Mouse (Mus musculus): ENCODE data around the gene Olfr487.
"Not testable (repeated sequence)": the region's sequence is repeated elsewhere in the genome, so short reads cannot be mapped to it uniquely, and the experiment has no call there.

Gene Olfr487

GRCm38 (mm10) chr7:108214536-108214935 is at the start of gene Olfr487:
Olfr487 (minus strand) TSS chr7:108214636.
- not testable (repeated sequence) for DNase-seq (ENCODE audit: low read depth)

DNA sequence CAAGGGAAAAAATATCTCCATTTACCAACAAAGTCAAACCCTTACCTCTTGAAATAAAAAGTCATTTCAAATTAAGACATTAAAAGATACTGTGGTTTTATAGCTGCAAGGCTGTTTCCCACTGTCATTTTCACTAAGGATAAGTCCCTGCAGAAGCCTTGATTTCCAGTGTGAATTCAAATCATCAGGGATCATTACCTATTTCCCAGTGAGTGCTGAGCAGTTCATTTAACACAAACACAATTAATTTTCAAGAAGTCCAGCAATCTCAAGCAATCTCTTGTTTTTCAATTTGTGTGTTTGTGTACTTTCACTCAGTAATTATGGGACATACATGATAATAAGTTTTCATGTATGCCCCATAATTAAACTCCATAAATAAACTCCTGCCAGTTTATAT is 43.8 kb upstream of the Olfr487 start, which contains the start of gene Olfr488:
Gene Olfr488 (minus strand): TSS at position 101 of the 400 bp plus-strand sequence.
- no peak for DNase-seq (ENCODE audit: low read depth)

DNA sequence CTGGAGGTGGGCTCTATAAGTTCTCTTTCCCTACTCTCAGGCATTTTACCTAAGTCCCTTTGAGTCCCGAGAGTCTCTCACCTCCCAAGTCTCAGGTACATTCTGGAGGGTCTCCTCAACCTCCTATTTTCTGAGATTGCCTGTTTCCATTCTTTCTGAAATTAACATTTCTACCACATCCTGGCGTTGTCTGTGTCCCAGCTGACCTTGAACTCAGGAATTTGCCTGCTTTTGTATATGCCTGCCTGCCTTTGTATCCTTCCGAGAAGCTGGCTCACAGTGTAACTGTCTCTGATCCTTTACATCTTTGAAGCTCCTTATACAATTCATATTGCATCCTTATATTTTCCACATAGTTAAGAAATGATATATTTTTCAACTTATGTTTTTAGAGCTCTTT is 19.1 kb upstream of the Olfr487 start:
- DNase-seq (ENCODE audit: low read depth), result no peak

GRCm38 (mm10) chr7:108196938-108197337 is 17.5 kb downstream of the Olfr487 start:
- no peak for DNase-seq (ENCODE audit: low read depth)

- not testable (repeated sequence) for DNase-seq (ENCODE audit: low read depth)
Observed at GRCm38 (mm10) chr7:108196337-108196736, 18.1 kb downstream of the Olfr487 start.

- DNase-seq (ENCODE audit: low read depth), result not testable (repeated sequence)
Observed at GRCm38 (mm10) chr7:108192714-108193113, 21.7 kb downstream of the Olfr487 start.

DNA sequence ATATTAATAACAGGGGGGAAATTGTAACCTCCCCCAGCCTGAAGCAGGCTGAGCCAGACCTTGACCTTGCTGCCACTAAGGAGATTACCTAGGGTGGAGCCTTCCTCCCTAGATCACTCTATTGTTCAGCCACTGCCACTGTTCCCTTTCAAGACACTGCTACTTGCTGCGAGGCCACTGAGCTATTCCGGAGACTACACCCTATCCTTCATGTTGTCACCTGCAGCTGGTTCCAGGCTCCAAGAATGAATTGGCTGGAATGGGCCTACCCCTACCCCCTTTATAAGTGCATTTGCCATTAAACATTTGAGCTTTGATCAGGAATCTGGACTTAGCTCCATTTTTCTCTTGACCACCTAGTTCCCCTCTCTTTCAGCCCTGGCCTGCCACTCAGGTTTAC is 23.2 kb downstream of the Olfr487 start:
- DNase-seq (ENCODE audit: low read depth), result not testable (repeated sequence)

- not testable (repeated sequence) for DNase-seq (ENCODE audit: low read depth)
Observed at GRCm38 (mm10) chr7:108185237-108185636, 29.2 kb downstream of the Olfr487 start.

- DNase-seq (ENCODE audit: low read depth), result not testable (repeated sequence)
Observed at GRCm38 (mm10) chr7:108184401-108184800, 30.0 kb downstream of the Olfr487 start.

GRCm38 (mm10) chr7:108172642-108173041 is 41.8 kb downstream of the Olfr487 start, which contains the start of gene Olfr486:
Olfr486 (minus strand) TSS chr7:108172742.
- DNase-seq (ENCODE audit: low read depth), result not testable (repeated sequence)

DNA sequence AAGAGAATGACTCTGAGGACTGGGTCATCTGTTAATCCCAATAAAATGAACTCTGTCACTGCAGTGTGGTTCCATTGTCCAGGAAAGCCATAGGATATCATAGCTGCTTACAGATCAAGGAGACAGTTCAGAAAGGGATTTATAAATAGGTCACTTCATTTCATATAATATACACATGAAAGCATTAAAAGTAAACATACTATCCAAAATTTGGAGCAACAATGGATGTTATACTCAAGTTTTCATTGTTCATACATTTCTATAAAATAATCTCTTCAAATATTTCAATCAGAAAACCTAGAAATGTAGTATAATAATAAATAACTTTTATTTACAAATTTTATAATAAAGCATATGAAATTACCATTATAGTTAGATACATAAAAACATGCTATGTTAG is 54.7 kb downstream of the Olfr487 start, which contains the start of gene Olfr485:
Gene Olfr485 (minus strand): TSS at position 101 of the 400 bp plus-strand sequence.
- DNase-seq (ENCODE audit: low read depth), result no peak

Data from fibroblast of lung, adult 2 months (primary cell).